Mouse (Mus musculus): ENCODE data around the gene Tmem120b.

GRCm38 (mm10) chr5:123125638-123126406 lies 57.6 kb downstream of the Tmem120b start:
- TF ChIP-seq CTCF (IDR thresholded peaks at IDR 0.05; ENCODE audit: control insufficient read depth, insufficient read depth, low read length) (no peak; the same call in 1 of the 2 replicates), POLR2A (IDR thresholded peaks at IDR 0.05; ENCODE audit: borderline replicate concordance, control insufficient read depth, low read depth, low read length) (peak; percentile 47; the same call in 1 of the 2 replicates)
